Mouse (Mus musculus) kidney, adult 2 months (tissue): ENCODE measurements at regions not wholly inside any gene's neighbourhood (a gene's known extent, or its start where the extent isn't known, plus 50 kb on each side); places are given as distances from the start of the nearest gene placed in this dataset.

Experiments
- CTCF ChIP-seq: fragments of 200-500 bp; conservative IDR thresholded peaks from 2 replicates; pipeline ENCODE4 v1.5.1; 2011; ENCODE audit warnings: low read depth, mild to moderate bottlenecking, control low read depth, low read length, moderate library complexity, mixed read lengths; ENCODE audit not compliant: insufficient read depth, insufficient read length
- POLR2A ChIP-seq: fragments of 200-500 bp; IDR thresholded peaks from one replicate; pipeline ENCODE4 v1.6.1; 2011; ENCODE audit warnings: low read depth, low read length, control low read depth

DNA sequence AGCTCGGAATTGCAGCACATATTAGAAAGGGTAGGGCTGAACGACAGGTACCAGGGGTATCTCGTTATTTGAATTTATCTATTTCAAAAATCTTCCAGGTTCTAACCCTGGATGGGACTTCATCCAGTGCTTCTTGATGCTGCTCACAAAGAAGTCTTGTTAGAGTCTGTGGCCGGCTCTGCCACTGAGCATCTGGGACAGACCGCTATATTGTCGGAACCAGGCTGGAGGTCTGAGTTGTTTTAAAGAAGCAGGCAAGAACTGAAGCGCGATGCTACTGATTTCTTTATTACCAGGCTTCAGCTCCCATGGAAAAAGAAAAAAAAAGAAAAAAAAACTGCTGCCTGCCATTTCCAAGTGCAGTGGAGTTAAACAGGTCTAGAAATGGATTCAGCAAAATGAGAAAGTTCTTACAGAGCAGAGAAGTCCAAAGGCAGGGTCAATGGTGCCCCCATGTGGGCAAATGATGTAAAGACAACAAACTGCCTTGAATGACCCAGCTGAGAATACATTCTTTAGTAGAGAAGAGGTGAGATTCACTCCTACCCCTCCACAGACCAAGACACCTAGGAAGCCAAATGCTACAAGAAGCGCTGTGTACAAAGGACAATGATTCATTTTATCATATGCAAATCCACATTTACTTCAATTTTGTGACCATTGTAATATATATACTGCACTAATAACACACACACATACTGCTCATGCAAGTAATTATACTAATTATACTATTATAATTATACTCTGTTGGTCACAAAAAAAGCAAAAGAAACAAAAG lies 106.2 kb upstream of the Gcfc2 start:
- peak; percentile 39 for TF ChIP-seq CTCF
- no peak for TF ChIP-seq POLR2A
